Mouse (Mus musculus) heart, adult 8-10 months (tissue): Measurements from ENCODE around the gene Rnft2. TPM values are rescaled to one million over a fixed set of nuclear protein-coding genes. Genes with fewer than 3 reads are reported as not detected.

ENCODE experiments used
- DNase-seq: peaks from one replicate; pipeline ENCODE4 v3.0.0; 2022; ENCODE audit warnings: low spot score
- total RNA-seq, 4 experiments: library from RNA; stranded (reverse); gene quantifications; 2 replicates each; pipeline ENCODE4 v1.2.4; 2022

The Rnft2 gene
- total RNA-seq, 4 experiments from 2014 or later, result 1.8 to 2.3 (median 2.0) TPM

DNA sequence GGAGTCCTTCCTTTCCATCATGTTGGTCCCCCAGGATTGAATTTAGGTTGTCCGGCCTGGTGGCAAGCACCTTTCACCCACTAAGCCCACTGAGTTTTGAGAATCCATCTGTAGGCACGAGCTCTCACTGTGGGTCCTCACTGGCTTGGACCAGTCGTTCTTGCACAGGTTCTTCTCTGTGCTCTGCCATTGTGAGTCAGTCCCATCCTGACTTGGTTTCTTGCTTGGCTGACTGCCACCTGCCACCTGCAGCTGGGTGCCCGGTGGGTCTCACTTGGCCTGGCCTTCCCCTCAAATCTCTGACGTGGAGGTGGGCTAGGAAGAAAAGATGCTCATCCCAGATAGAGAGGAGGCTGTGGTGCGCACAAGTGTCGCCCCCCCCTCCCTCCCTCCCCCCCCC, 6.1 kb upstream of the Rnft2 start:
- DNase-seq, result no peak

DNA sequence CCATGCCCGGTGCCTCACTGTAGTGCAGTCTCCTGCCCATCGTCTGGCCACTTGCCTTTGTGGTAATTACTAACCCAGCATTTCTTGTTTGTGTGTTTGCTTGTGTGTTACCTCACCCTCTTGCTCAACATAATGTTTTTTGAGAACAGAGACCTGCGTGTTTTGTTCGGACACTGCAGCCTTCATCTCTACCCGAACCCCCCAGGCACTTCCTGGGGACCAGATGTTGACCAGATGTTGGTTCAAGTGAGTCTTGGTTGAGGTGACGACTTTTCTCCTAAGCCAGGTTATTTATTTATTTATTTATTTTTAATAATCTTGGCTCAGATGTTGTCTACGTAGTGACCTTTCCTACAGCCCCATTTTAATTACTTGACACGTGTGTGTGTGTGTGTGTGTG, 2.5 kb upstream of the Rnft2 start:
- DNase-seq, result no peak

GRCm38 (mm10) chr5:118245606-118246308, 841 bp upstream of the Rnft2 start:
- no peak for DNase-seq

- peak; percentile 40 for DNase-seq
These were observed 5.2 kb downstream of the Rnft2 start for GRCm38 (mm10) chr5:118239671-118240070.

DNA sequence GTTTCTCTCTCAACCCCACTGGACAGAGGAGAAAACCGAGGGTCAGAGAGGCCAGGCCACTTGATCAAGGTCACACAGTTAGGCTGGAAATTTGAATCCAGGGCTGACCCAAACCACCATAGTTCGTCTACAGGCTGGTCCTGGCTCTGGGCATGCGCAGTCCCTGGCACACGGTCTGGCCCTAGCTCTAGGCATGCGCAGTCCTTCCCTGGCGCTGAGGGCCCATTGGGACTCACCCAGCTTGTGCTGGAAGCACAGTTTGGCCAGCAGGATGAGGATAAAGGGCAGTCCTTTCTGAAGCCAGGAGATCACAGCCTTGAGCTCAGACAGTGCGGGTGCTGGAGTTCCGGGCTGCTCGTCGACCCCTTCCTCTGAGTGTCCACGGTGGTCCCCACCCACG, 8.0 kb downstream of the Rnft2 start:
- DNase-seq, result no peak

GRCm38 (mm10) chr5:118230071-118230611, 14.8 kb downstream of the Rnft2 start:
- no peak for DNase-seq

GRCm38 (mm10) chr5:118223142-118223757, 21.7 kb downstream of the Rnft2 start:
- no peak for DNase-seq

DNA sequence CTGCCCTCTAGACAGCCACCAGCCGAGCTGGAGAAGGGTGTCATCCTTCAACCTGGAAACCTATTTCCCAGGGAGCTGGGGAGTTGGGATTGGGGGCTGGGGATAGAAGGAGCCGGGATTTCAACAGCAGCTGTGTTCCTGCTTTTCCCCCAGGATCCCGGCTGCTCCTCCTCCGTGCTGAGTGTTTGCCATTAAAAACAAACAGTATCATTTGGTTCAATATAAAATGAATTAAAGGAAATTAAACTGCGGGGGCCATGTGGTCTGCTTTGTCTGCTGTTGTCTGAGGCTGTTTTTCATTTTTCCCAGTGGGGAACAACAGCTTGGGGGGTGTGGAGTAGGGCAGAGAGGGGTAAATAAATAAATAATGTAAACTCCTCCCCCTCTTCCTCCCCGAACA, 27.5 kb downstream of the Rnft2 start:
- peak; percentile 56 for DNase-seq

DNA sequence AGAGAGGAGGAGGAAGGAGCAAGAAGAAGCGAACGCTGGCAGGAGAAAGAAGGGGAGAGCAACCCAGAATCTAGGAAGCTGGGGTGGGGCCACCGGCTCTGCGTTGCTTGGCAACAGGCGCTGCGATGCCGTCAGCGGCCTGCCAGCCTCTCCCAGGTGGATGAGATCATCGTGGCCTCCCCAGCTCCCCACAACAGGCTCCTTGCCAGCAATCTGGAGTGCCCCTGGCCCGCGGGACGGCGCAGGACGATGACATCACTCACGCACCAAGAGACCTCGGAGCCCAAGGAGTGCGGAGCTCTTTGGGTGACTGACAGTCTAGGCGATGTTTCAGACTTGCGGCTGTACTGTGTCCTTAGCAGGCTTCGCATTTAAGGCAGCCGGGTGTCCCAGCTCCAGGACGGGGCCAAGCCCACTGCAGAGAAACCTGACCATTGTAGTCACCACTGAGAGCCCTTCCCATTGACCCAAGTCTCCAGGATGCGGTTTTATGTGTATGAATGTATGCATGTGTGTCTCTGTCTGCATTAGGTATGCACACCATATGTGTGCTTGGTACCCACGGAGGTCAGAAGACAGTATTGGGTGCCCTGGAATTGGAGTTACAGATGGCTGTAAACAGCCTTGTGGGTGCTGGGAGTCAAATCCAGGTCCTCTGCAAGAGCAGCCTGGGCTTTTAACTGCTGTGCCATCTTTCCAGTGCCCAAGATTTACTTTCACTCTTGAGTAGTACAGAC, 30.3 kb downstream of the Rnft2 start:
- peak; percentile 46 for DNase-seq

GRCm38 (mm10) chr5:118214012-118214411, 30.9 kb downstream of the Rnft2 start:
- DNase-seq, result no peak

DNA sequence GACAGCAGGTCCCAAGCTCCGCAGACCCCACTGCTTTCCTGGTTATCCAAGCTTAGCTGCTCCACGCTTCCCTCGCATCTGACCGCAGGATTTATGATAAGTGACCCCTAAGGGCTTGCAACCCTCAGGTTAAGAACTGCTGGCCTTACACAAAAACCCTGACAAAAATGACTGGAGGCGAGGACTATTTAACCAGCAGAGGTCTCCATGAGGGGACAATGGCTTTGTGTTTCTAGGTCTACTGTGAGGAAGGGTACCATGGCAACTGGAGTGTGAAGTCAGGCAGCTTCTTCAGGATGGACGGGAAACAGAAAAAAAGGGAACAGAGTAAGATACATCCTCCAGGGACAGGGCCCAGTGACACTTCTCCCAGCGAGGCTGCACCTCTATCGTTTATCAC, 39.1 kb downstream of the Rnft2 start:
- no peak for DNase-seq

DNA sequence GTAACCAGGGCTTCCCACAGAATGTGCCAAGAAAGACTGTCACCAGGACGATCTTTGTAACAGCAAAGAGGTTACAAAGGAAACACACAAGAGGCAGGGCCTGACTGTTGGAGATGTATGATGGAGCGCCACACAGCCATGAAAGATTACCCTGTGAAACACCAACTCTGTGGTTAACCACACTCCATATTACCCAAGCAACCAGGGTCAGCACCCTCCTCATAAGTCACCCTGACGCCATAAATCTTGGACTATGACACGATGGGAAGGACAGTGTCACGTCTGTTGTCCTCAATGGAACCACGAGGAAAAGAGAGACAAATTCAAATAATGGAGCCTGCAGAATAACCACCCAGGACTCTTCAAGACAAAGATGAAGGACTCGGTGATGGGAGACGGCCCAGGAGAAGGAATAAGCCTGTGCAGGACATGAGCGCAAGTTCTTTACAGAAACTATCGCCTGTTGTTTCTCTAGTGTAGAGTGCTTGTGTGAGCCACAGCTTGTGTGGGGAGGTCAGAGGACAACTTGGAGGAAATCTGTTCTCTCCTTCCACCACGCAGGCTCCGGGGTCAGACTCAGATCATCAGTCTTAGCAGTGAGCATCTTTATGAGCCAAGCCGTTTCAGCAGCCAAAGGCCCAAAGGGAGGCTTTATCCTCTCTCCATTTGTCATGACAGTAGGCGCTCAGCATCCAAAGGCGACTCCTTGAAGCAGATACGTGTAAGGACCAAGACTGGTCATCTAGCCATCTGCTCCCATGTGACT, 40.1 kb downstream of the Rnft2 start:
- no peak for DNase-seq

GRCm38 (mm10) chr5:118199670-118200069, 45.2 kb downstream of the Rnft2 start:
- DNase-seq, result no peak

- no peak for DNase-seq
These were observed 47.5 kb downstream of the Rnft2 start for GRCm38 (mm10) chr5:118197421-118197820.

- no peak for DNase-seq
These were observed 52.7 kb downstream of the Rnft2 start for GRCm38 (mm10) chr5:118192221-118192620.

DNA sequence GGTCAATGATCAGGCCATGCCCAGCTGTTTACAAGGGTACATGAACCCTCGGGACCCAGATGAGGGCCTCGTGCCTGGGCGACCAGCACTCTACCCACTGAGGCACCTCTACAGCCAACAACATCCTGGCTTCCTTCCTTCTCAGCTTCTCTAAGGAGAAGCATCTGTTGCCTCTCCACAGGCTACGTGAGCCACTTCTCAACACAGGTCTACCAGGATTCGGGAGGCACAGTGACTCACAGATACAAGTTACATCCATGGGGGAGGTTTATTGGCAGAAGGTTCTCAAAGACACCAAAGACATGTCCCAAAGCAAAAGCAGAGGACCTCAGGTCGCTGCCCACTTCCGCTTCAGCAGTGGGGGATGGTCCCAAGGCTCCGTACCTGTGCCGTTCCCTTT, 54.4 kb downstream of the Rnft2 start:
- DNase-seq, result no peak

DNA sequence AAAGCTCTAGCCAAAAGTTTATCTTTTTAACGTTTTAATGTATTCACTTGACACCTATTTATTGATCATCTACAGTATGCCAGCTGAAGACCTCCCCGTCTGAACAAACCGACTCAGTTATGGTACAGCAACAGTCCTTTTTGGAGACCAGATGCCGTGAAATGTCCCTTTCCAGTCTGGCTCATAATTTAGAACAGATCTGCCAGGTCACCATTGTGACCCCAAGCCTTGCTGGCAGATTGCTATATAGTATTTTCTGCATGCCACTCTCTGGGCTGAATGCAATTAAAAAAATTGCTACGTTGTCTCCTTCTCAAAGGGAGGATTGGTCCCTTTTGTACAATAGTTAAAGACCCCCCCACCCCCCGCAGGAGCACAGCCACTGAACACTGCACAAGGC, 56.6 kb downstream of the Rnft2 start:
- no peak for DNase-seq

- no peak for DNase-seq
These were observed 57.8 kb downstream of the Rnft2 start for GRCm38 (mm10) chr5:118186903-118187633.

- DNase-seq, result no peak
These were observed 67.3 kb downstream of the Rnft2 start for GRCm38 (mm10) chr5:118177640-118178039.

DNA sequence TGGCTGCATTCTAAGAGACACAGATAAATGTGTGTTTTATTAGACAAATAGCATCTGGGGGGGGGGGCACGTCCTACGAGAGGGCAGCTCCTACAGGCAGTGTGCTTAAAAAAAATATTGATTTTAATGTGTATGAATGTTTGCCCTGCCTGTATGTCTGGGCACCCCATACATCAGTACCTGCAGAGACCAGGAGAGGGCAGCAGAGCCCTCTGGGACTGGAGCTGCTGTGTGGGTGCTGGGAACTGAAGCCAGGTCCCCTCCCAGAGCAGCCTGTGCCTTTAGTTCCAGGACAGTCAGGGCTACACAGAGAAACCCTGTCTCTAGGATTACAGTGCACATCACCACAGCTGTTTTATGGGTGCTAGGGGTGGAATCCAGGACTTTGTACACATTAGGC, 69.8 kb downstream of the Rnft2 start:
- DNase-seq, result no peak
